Mouse (Mus musculus): Measurements from ENCODE around the gene Akap10.
"Not testable (repeated sequence)": the region's sequence is repeated elsewhere in the genome, so short reads cannot be mapped to it uniquely, and the experiment has no call there.

Gene Akap10

DNA sequence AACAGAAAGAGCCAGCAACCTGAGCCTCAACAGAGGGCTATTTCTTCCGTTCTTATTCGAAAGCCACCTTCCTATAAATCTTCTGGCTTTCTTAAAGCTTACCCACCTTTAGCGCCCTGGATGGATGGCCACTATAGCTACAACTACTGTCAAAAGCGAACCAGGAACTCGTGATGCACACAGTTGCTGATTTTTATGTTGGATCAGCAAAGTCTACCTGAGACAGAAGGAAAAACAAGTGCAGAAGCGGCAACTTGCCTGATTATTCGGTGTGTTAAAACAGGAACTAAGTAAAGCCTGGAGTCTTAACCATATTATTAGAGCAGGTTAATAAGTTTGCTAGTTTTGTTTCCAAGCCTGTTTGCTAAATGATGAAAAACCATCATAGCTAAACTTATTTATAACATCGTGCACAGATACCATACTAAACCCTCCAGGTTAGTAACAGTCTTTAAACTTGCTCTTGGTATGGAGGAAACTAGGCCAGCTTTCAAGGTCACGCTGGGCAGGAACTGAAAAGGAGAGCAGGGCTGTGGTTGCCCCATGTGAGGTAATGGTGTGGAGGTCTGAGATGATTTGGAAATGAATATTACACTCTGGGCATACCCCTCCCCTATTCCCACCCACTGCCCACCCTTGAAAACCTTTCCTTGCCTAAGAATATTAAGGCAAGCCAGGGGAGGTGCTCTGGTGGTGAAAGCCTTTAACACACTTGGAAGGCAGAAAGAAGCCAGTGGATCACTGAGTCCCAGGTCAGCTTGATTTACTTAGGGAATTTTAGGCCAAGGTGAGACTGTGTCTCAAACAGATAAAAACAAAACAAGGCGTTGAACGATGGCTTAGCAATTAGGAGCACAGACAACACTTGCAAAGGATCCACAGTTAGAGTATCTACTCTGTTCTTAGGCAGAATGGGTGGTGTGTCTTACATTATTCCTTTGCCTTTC, 861 bp upstream of the Akap10 start:
- peak; percentile 20 for DNase-seq (ENCODE audit: low spot score)

- DNase-seq (ENCODE audit: low spot score): no peak
These were observed 542 bp downstream of the Akap10 start for GRCm38 (mm10) chr11:61929323-61930097.

GRCm38 (mm10) chr11:61923309-61923708, 6.7 kb downstream of the Akap10 start:
- no peak for DNase-seq (ENCODE audit: low spot score)

GRCm38 (mm10) chr11:61919702-61920101, 10.3 kb downstream of the Akap10 start:
- DNase-seq (ENCODE audit: low spot score): no peak

DNA sequence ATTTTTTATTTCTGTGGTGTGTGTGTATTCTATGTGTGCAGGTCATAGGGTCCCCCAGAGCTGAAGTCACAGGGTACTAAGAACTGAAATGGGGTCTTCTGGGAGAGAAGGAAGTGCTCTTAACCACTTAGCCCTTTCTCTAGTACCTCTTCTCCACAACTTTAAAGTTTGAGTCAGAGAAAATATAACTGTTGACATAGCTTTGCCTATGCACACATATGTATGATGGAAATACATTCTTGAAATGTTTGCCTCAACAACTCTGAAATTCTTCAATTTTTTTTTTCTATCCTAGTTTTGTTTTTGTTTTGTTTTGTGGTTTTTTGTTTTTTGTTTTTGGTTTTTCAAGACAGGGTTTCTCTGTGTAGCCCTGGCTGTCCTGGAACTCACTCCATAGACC, 21.7 kb downstream of the Akap10 start:
- DNase-seq (ENCODE audit: low spot score): no peak

- no peak for DNase-seq (ENCODE audit: low spot score)
These were observed 47.9 kb downstream of the Akap10 start for GRCm38 (mm10) chr11:61882183-61882582.

- DNase-seq (ENCODE audit: low spot score): no peak
These were observed 50.1 kb downstream of the Akap10 start for GRCm38 (mm10) chr11:61879921-61880320.

- no peak for DNase-seq (ENCODE audit: low spot score)
These were observed 58.2 kb downstream of the Akap10 start for GRCm38 (mm10) chr11:61871881-61872280.

- no peak for DNase-seq (ENCODE audit: low spot score)
These were observed 63.2 kb downstream of the Akap10 start for GRCm38 (mm10) chr11:61866856-61867255.

GRCm38 (mm10) chr11:61861781-61862547, 68.1 kb downstream of the Akap10 start:
- DNase-seq (ENCODE audit: low spot score): no peak

DNA sequence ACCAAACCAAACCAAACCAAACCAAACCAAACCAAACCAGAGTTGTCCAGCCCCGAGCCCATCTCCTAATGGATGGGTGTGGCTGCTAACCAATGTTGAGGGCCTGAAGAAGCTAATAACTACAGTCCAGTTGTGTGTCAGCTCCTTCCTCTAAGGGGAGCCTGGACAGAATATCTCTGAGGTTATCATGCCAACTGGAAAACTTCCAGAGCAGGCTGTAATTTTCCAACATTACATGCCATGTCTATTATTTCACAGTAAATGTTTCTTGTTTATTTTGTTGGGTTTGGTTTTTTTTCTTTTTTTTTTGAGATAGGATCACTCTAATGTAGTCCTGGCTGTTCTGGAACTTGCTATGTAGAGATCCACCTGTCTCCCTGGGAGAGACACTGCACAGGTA, 70.7 kb downstream of the Akap10 start:
- DNase-seq (ENCODE audit: low spot score): no peak

- DNase-seq (ENCODE audit: low spot score): no peak
These were observed 74.5 kb downstream of the Akap10 start for GRCm38 (mm10) chr11:61855539-61855938.

GRCm38 (mm10) chr11:61854988-61855411, 75.1 kb downstream of the Akap10 start, which contains the start of gene Ulk2:
TSS of gene Ulk2 (minus strand) at chr11:61855073.
- peak; percentile 89 for DNase-seq (ENCODE audit: low spot score)

DNA sequence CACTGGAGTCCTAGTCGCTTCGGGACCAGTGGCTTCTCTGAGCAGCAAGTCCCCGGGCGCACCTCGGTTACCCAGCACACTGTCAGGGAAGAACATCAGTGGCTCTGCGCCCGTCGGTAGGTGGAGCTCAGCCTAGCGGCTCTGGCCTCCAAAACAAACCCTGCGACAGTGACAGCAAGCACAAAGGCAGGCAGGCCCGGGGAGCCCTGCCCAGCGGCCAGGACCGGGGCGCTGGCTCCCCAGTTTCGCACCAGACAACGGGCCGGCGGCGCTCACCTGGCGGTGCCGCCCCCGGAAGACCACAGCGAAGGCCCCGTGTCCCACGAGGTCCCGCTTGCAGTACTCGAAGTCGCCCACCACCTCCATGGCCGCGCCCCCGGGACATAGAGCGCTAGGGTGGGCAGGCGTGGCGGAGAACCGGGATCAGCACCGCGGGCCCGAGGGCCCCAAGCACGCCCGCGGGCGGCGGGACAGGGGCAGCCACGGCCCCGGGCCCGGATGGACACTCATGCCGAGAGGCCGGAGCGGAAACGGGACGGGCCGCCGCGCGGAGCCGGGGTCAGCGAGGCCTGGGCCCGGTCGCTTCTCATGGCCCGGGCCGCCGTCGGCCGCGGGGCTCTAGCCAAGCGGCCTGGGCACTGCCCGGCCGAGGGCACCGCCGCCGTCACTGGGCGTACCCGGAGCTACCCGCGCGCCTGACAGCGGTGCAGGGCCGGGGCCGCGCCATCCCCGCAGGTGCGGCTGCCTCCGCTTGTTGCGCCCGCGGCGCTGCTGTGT, 75.7 kb downstream of the Akap10 start:
- peak; percentile 84 for DNase-seq (ENCODE audit: low spot score)

- no peak for DNase-seq (ENCODE audit: low spot score)
These were observed 76.4 kb downstream of the Akap10 start for GRCm38 (mm10) chr11:61853659-61854058.

DNA sequence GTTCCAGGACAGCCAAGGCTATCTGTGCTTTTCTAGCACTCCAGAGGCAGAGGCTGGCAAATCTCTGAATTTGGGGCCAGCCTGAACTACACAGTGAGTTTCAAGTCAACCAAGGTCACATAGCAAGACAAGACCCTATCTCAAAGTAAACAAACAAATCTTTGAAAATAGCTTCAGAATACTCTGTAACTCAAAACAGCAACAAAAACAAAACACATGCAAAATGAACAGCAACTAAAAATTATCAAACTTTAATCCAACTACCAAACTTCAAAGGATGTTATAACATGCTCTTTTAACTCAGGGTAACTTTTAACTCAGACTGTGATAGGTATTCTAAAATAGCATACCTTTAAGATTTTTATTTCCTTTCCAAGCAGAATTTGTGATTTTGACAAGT, 77.1 kb downstream of the Akap10 start:
- no peak for DNase-seq (ENCODE audit: low spot score)

DNA sequence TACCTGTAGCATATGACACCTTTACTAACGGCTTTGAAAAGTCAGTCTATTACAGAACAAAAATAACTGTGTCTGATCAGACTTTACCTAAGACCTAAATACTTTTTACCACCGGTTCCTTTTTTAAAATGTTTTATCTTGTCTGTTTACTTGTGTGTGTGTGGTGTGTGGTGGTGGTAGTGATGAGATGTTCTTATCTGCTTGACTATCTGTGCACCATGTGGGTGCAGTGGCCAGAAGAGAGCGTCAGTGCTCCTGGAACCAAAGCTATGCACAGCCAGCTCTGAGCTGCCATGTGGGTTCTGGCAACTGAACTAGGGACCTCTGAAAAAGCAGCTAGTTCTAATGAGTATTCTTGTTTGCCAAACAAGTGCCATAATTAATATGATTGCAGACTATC, 78.9 kb downstream of the Akap10 start:
- no peak for DNase-seq (ENCODE audit: low spot score)

DNA sequence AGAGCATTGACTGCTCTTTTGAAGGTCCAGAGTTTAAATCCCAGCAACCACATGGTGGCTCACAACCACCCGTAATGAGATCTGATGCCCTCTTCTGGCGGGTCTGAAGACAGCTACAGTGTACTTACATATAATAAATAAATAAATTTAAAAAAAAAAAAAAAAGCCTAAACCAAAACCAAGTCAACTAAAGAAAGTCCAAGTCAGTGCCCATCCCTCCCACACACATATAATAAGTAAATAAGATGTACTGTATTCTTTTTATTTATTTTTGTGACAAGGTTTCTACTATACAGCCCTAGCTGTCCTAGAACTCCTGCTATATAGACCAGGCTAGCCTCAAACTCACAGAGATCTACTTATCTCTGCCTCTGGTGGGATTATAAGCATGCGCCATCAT, 89.4 kb downstream of the Akap10 start:
- DNase-seq (ENCODE audit: low spot score): not testable (repeated sequence)

DNA sequence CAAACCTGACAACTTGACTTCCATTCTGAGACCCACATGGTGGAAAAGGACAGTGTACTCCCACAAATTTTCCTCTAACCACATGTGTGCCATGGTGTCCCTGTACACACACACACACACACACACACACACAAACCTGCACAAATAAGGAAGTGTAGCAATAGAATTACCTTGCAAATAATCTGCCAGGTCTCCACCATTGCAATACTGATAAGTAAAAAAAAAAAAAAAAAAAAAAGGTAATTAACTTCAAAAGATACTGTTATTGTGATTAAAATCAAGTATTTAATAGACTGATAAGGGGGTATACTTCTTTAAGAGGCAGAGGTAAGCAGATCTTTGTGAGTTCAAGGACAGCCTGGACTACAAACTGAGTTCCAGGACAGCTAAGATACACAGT, 90.1 kb downstream of the Akap10 start:
- DNase-seq (ENCODE audit: low spot score): no peak

- DNase-seq (ENCODE audit: low spot score): no peak
These were observed 90.9 kb downstream of the Akap10 start for GRCm38 (mm10) chr11:61839182-61839581.

Measured in MN1 (cell line).